Mouse (Mus musculus) heart, embryonic 13.5 days (tissue): ENCODE data around the gene Lims1. TPM values are rescaled to one million over a fixed set of nuclear protein-coding genes. Genes with fewer than 3 reads are reported as not detected.

Source experiments
- ATAC-seq: fragments of 200-750 bp; cut with Nextera tagmentation; 2 replicates; pipeline ENCODE4 v1.8.0; 2017; ENCODE audit warnings: moderate TSS enrichment; ENCODE audit not compliant: insufficient number of reproducible peaks, low FRiP score, low TSS enrichment; ENCODE audit errors: extremely low read depth
- H3K27ac ChIP-seq: fragments of 300-500 bp; sonication (generic); replicated peaks from 2 replicates; pipeline ENCODE4 v1.5.1; 2015; ENCODE audit warnings: moderate library complexity, mild to moderate bottlenecking, inconsistent platforms
- H3K27me3 ChIP-seq: fragments of 300-500 bp; sonication (generic); replicated peaks from 2 replicates; pipeline ENCODE4 v1.6.1; 2015; ENCODE audit warnings: mild to moderate bottlenecking, inconsistent platforms
- H3K36me3 ChIP-seq: fragments of 300-500 bp; sonication (generic); 2 replicates; pipeline ENCODE4 v1.6.1; 2015; ENCODE audit warnings: mild to moderate bottlenecking, inconsistent platforms
- H3K4me1 ChIP-seq: fragments of 300-500 bp; sonication (generic); 2 replicates; pipeline ENCODE4 v1.6.1; 2015; ENCODE audit warnings: inconsistent platforms
- H3K4me2 ChIP-seq: fragments of 300-500 bp; sonication (generic); 2 replicates; pipeline ENCODE4 v1.6.1; 2015; ENCODE audit warnings: inconsistent platforms, mild to moderate bottlenecking, moderate library complexity
- H3K4me3 ChIP-seq: fragments of 300-500 bp; sonication (generic); 2 replicates; pipeline ENCODE4 v1.5.1; 2015; ENCODE audit warnings: moderate library complexity, mild to moderate bottlenecking, inconsistent platforms
- H3K9ac ChIP-seq: fragments of 300-500 bp; sonication (generic); 2 replicates; pipeline ENCODE4 v1.6.1; 2015; ENCODE audit warnings: inconsistent platforms, mild to moderate bottlenecking, moderate library complexity
- H3K9me3 ChIP-seq: fragments of 300-500 bp; sonication (generic); 2 replicates; pipeline ENCODE4 v1.6.1; 2016; ENCODE audit warnings: inconsistent platforms
- WGBS: fragments of 180-500 bp; shearing (Covaris S2); methylation state at CpG from one replicate; pipeline ENCODE4 v1.1.7; 2015; ENCODE audit warnings: mixed read lengths; 5-methylcytosine and 5-hydroxymethylcytosine counted together
- polyA plus RNA-seq: library from polyadenylated mRNA; unstranded; fragments of >200 nt; fragmentation: Nextera tagmentation; extraction: Ambion mirVana; gene quantifications from 2 replicates; pipeline ENCODE4 v1.2.1, GENCODE M21; 2015

Lims1 gene
- polyA plus RNA-seq, 1 experiment from 2014 or later, result 160 TPM

DNA sequence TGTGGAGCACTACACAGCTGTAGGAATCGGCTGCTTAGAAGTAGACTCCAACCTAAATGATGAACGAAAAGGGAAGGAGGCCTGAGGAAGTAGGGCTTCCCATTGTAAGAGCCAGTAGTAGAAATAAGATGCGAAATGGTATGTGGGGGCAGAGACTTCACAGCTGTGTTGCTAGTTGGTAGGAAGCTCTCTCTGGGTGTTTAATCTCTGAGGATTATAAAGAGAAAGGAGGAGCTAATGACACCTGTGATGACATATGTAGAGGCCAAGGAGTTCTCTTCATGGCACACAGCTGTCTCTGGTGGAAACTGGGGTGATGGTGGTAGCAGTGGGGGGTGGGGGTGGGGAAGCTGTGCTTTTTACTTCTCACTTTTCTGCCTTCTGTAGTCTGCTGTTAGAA, 27.3 kb downstream of the Lims1 start:
- H3K27ac ChIP-seq, result no peak overlapping the region
- no peak for ATAC-seq
- no peak overlapping the region for H3K4me3 ChIP-seq
- H3K36me3 ChIP-seq, result peaks cover 10% of the 10 kb centered on the region
- H3K4me2 ChIP-seq, result no peak overlapping the region
- WGBS, result 69% methylated on average over 3 of the region's 3 CpGs
- no peak overlapping the region for H3K9ac ChIP-seq
- no peaks in the 10 kb centered on the region for H3K9me3 ChIP-seq
- peaks cover 69% of the 10 kb centered on the region for H3K4me1 ChIP-seq
- H3K27me3 ChIP-seq, result no peaks in the 10 kb centered on the region

DNA sequence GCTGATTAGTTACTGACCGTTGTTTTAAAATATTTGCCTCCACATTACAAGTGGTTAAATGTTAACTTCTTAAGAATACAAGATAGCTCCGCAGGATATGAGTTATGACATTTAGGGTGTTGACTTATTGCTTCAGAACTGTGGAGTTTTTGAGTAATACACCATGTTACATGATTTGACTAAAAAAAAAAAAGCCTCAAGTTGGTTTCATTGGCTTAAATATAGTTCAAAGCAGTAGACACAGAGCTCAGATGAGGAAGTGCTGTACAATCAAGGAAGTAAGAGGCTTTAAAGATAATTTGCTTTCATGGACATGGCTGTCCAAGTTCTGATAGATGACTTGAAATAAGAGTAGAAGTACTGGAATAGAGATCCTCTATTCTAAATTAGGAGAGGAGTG, 28.4 kb downstream of the Lims1 start:
- 48% methylated on average over 2 of the region's 2 CpGs for WGBS
- Histone ChIP-seq H3K4me3 (no peak overlapping the region), H3K4me1 (peaks cover 67% of the 10 kb centered on the region), H3K9me3 (no peaks in the 10 kb centered on the region), H3K9ac (no peak overlapping the region), H3K4me2 (no peak overlapping the region), H3K27ac (0 out of 2 replicates have a peak overlapping the region, but pooled peaks have one; percentile 28), H3K27me3 (no peaks in the 10 kb centered on the region), H3K36me3 (peaks cover 10% of the 10 kb centered on the region)
- ATAC-seq, result no peak

DNA sequence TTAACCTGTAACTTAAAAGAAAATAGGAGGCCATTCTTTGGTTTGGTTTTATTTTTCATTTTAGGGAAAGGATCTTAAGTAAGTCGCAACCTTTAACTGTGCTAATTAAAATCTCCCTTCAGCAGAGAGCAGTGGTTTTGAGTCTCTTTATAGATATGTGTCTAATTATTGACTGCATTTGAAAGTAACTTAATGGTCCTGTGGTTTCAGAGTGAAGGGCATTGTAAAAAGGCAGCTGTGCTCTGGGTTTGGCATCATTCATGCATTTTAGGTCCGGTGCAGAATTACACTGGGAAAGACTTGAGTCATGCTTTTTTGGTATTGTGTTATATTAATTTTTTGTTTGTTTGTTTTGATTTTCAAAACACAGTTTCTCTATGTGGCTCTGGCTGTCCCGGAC, 29.1 kb downstream of the Lims1 start:
- no peak overlapping the region for H3K4me2 ChIP-seq
- H3K9me3 ChIP-seq, result no peaks in the 10 kb centered on the region
- H3K27me3 ChIP-seq, result no peaks in the 10 kb centered on the region
- WGBS, result 86% methylated on average over 3 of the region's 3 CpGs
- H3K36me3 ChIP-seq, result peaks cover 11% of the 10 kb centered on the region
- H3K4me1 ChIP-seq, result peaks cover 60% of the 10 kb centered on the region
- no peak overlapping the region for H3K27ac ChIP-seq
- H3K4me3 ChIP-seq, result no peak overlapping the region
- ATAC-seq, result no peak
- H3K9ac ChIP-seq, result no peak overlapping the region

DNA sequence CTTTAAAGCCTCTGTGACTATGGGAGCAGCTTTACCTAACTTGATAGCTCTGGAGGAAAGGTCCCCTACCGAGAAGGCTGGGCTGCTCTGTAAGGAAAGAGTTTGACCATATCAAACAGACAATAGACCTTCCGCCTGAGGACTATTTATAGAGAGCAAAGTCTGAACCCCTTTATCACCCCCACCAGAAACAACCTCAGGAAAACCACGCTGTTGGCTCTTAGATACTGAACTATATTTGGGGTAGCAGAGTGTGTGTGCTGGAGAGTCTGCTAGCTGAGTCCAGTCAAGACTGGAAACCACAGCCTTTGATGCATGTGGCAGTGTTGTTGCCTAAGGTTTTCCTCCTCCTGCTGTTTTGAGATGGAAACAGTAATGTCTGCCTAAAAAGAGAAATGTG, 31.3 kb downstream of the Lims1 start:
- H3K36me3 ChIP-seq, result peaks cover 19% of the 10 kb centered on the region
- ATAC-seq, result peak; percentile 52; the same call in 1 of the 2 replicates
- no peak overlapping the region for H3K4me3 ChIP-seq
- H3K9ac ChIP-seq, result peak overlapping the region; percentile 15; the same call in 1 of the 2 replicates
- H3K4me1 ChIP-seq, result peaks cover 60% of the 10 kb centered on the region
- peak overlapping the region; percentile 43 for H3K4me2 ChIP-seq
- H3K27me3 ChIP-seq, result no peaks in the 10 kb centered on the region
- H3K27ac ChIP-seq, result peak overlapping the region; percentile 91
- no peaks in the 10 kb centered on the region for H3K9me3 ChIP-seq
- 10% methylated on average over 3 of the region's 3 CpGs for WGBS

DNA sequence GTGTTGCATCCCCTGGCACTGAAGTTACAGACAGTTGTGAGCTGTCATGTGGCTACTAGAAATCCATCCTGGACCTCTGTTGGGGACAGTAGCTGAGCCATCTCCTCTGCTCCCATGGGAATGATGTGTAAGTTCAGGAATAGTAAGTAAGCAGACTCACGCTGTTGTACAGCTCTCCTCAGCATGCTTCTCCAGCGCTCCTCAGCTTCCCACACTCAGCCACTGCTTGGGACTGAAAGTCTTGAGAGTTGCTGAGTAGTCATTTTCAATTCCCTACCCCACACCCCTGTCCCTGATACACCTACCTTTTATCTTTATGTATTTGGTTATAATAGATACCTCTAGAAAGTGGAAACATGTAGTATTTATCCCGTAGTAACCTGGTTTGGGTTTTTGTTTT, 33.2 kb downstream of the Lims1 start:
- peaks cover 13% of the 10 kb centered on the region for H3K36me3 ChIP-seq
- no peak overlapping the region for H3K4me2 ChIP-seq
- no peaks in the 10 kb centered on the region for H3K27me3 ChIP-seq
- ATAC-seq, result no peak
- no peak overlapping the region for H3K27ac ChIP-seq
- no peak overlapping the region for H3K4me3 ChIP-seq
- no peak overlapping the region for H3K9ac ChIP-seq
- 83% methylated on average over 3 of the region's 3 CpGs for WGBS
- H3K9me3 ChIP-seq, result no peaks in the 10 kb centered on the region
- H3K4me1 ChIP-seq, result peaks cover 59% of the 10 kb centered on the region

DNA sequence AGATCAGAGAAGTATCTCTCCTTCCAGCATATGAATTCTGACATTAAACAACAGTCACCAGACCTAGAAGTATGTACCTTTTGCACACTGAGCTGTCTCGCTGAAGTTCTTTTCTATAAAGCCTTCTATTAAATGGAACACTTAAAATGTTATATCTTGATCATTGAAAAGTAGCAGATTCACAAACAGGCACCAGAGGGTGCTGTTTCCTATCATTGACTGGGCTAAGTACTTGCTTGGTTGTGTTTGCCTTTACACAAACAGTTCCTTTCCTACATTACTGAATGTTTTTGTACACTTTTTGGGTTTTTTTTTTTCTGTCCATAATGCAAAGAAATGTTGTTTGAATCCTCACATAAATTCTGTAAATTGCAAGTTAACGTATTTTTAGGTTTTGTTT, 35.9 kb downstream of the Lims1 start:
- no peaks in the 10 kb centered on the region for H3K9me3 ChIP-seq
- no peaks in the 10 kb centered on the region for H3K27me3 ChIP-seq
- 67% methylated on average over 2 of the region's 2 CpGs for WGBS
- H3K27ac ChIP-seq, result no peak overlapping the region
- no peak overlapping the region for H3K4me3 ChIP-seq
- no peak overlapping the region for H3K9ac ChIP-seq
- peaks cover 56% of the 10 kb centered on the region for H3K4me1 ChIP-seq
- no peak overlapping the region for H3K4me2 ChIP-seq
- H3K36me3 ChIP-seq, result peaks cover 10% of the 10 kb centered on the region
- ATAC-seq, result no peak

DNA sequence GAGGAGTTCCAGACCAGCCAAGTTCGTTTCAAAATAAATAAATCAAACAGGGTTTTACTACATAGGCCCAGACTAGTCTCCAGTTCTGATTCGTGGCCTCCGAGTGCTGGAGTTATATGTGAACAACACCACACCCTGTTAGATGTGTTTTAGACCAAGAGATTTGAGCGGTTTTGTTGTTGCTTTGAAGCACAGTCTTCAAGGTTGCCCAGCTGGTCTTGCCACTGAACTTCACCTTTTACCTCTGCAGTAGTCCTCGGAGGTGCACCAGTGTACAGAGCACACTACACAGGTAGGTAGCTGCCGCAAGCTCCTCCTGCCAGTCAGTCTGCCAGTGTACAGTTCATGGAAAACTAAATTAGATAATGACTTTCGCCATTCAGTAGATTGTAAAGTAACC, 36.7 kb downstream of the Lims1 start:
- Histone ChIP-seq H3K4me2 (no peak overlapping the region), H3K4me3 (no peak overlapping the region), H3K9ac (0 out of 2 replicates have a peak overlapping the region, but pooled peaks have one; percentile 38), H3K9me3 (no peaks in the 10 kb centered on the region), H3K4me1 (peaks cover 56% of the 10 kb centered on the region), H3K27me3 (no peaks in the 10 kb centered on the region), H3K36me3 (peaks cover 10% of the 10 kb centered on the region), H3K27ac (no peak overlapping the region; the same call in 1 of the 2 replicates)
- ATAC-seq, result no peak
- WGBS, result 78% methylated on average over 7 of the region's 7 CpGs

DNA sequence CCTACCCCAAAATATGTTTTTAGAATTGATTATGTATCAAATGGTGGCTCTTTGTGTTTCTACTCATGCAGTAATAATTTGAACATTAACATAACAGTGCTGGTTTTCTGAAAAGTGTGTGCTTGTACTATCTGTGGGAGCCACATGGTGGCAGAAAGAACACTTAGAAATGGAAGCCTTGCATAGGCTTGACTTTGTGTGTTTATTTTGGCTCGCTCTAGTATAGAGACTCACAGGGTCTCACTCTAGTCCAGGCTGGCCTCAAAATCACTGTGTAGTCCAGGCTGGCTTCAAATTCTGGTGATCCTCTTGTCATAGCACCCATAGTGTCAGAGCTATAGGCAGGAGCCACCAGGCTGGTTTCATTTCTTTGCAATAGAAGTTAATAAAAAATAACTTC, 39.5 kb downstream of the Lims1 start:
- ATAC-seq, result no peak
- H3K4me2 ChIP-seq, result no peak overlapping the region
- peaks cover 54% of the 10 kb centered on the region for H3K4me1 ChIP-seq
- no peaks in the 10 kb centered on the region for H3K9me3 ChIP-seq
- no peak overlapping the region for H3K4me3 ChIP-seq
- no peaks in the 10 kb centered on the region for H3K27me3 ChIP-seq
- H3K9ac ChIP-seq, result no peak overlapping the region
- H3K27ac ChIP-seq, result 0 out of 2 replicates have a peak overlapping the region, but pooled peaks have one; percentile 8
- peaks cover 7% of the 10 kb centered on the region for H3K36me3 ChIP-seq
- 46% methylated on average over 1 of the region's 1 CpGs for WGBS

DNA sequence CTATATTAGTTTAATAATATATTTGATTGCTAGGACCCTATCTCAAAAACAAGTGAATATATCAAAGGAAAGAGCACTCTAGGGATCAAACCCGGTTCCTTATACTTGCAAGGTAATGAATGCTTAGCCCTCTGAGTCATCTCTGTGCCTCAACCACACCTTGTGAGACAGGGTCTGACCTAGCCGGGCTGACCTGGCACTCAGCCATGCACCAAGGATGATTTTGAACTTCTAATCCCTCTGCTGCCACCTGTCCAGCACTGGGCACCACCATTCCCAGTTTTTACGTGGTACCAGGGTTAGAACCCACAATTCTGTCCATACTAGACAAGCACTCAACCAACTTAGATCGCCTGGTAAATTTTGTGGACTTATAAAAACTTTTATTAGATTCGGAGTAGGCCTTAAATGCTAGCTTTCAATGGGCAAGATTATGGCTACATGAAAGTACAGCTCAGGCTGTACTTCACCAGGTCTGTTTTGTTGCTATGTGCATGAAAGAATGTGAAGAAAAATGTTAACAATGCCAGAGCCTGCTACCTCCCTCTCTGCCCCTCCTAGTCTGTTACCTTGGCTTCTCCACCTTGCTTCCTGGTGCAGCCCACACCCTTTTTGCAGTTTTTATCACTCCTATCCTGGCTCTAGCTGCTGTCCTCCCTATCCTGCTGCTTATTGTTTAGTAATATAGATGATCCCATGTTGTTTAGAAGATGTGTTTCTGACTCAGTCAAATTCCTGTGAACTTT, 41.7 kb downstream of the Lims1 start:
- 71% methylated on average over 5 of the region's 5 CpGs for WGBS
- H3K36me3 ChIP-seq, result peaks cover 3% of the 10 kb centered on the region; the same call in 1 of the 2 replicates
- H3K4me3 ChIP-seq, result no peak overlapping the region
- H3K27me3 ChIP-seq, result no peaks in the 10 kb centered on the region
- no peak overlapping the region for H3K4me2 ChIP-seq
- H3K4me1 ChIP-seq, result peaks cover 73% of the 10 kb centered on the region
- 0 out of 2 replicates have a peak overlapping the region, but pooled peaks have one; percentile 5 for H3K27ac ChIP-seq
- no peaks in the 10 kb centered on the region for H3K9me3 ChIP-seq
- no peak overlapping the region for H3K9ac ChIP-seq
- no peak for ATAC-seq

DNA sequence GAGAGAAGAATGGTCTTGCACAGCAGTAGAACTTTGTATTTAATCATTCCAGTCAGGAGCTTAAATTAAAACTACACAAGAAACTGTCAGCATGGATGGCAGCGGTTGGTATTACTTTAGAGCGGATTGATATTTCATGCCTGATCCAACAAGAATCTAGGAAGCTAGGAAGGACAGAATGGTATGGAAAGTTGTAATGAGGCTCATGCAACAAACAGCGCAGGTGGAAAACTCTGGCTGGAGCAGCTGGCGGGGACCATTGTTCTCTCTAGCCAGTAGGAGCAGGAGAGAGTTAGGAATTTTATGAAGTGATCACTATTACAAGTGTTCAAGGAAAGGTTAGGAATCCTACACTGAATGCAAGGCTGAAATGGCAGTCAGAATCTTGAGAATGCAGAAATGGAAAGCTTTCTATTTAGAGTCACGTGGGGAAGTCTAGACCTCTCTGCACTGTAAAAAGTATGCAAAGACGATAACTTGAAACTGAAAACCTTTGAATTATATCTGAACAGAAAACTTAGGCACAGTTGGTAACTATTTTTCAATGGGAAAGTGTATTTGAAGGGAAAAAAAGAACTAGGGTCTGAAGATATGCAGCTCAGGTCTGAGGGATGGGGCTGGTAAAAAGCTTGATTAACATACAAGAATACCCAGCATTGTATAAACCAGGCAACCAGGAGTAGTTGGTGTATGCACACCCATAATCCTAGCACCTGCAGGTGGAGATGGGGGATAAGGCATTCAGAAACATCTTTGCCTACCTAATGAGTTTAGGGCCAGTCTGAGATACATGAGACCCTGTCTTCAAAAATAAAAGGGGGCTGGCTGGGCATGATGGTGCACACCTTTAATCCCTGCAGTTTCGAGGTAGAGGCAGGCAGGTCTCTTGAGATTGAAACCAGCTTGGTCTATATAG, 45.8 kb downstream of the Lims1 start:
- H3K4me1 ChIP-seq, result peaks cover 80% of the 10 kb centered on the region
- H3K9me3 ChIP-seq, result no peaks in the 10 kb centered on the region
- no peak for ATAC-seq
- H3K4me3 ChIP-seq, result no peak overlapping the region
- H3K4me2 ChIP-seq, result peak overlapping the region; percentile 24
- H3K9ac ChIP-seq, result no peak overlapping the region
- peaks cover 3% of the 10 kb centered on the region; the same call in 1 of the 2 replicates for H3K36me3 ChIP-seq
- no peaks in the 10 kb centered on the region for H3K27me3 ChIP-seq
- H3K27ac ChIP-seq, result peak overlapping the region; percentile 51
- 70% methylated on average over 7 of the region's 7 CpGs for WGBS

DNA sequence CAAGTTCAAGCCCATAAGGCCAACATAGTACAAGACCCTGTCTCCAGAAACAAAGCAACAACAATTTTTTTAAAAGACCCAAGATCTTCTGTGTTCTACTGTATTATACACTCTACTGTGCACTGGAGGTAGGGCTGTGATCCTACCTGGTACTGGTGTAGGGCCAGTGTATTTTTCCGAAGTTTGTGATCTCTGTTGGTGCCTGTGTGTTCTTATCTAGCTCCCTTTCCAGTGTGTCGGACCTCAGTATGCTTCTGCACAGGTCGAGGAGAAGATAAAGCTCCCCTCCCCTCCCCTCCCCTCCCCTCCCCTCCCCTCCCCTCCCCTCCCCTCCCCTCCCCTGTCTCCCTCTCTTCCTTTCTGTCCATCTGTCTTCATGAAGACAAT, 46.4 kb downstream of the Lims1 start:
- Histone ChIP-seq H3K9me3 (no peaks in the 10 kb centered on the region), H3K27ac (peak overlapping the region; percentile 85), H3K4me3 (no peak overlapping the region), H3K4me1 (peaks cover 76% of the 10 kb centered on the region), H3K36me3 (peaks cover 3% of the 10 kb centered on the region; the same call in 1 of the 2 replicates), H3K4me2 (peak overlapping the region; percentile 24), H3K27me3 (no peaks in the 10 kb centered on the region), H3K9ac (no peak overlapping the region)
- ATAC-seq, result no peak
- 9% methylated on average over 3 of the region's 3 CpGs for WGBS
